Mouse (Mus musculus): ENCODE data around the gene Zfp799. TPM values are rescaled to one million over a fixed set of nuclear protein-coding genes. Genes with fewer than 3 reads are reported as not detected.

Gene Zfp799
- polyA plus RNA-seq, 1 experiment from 2014 or later = 14.5 TPM

DNA sequence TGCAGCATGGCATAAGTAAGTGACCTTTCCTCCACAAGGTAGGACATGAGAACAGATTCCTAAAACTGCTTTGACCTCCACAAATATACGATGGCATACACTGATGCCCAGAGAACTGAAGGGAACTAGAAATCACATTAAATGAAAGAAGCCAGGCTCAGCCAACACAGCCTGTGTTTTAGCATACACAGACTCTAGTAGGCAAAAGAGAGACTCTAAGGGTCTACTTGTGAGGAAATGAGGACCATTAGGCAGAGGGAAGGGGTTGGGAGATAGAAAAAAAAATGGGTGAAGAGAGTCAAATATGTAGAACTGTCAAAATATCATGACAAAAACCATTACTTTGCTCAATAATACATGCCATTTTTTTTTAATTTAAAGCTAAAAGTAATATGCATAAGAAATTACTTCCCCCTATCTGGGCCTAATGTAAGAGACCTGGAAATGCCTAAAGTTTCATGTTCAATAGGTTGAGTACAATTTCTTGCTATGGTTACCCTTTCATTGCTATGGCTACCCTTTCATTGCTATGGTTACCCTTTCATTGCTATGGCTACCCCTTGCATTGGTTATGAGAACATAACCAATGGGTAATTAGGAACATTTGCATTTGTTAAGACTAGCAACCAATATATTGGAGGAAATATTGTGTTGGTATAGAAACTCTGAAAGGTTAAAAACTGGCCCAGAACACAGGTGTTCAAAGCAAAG, 13.8 kb downstream of the Zfp799 start:
- no peak overlapping the region for H3K4me3 ChIP-seq
- H3K9me3 ChIP-seq = no peaks in the 10 kb centered on the region
- no peak for DNase-seq (ENCODE audit: low spot score)
- 91% methylated on average over 1 of the region's 1 CpGs for WGBS
- H3K36me3 ChIP-seq = peaks cover 63% of the 10 kb centered on the region
- H3K4me1 ChIP-seq (replicated peaks) = peaks cover 15% of the 10 kb centered on the region
- no peaks in the 10 kb centered on the region for H3K27me3 ChIP-seq (ENCODE audit: insufficient read depth, poor library complexity, severe bottlenecking)
- no peak overlapping the region for H3K27ac ChIP-seq

GRCm38 (mm10) chr17:32814136-32814535, 15.9 kb downstream of the Zfp799 start:
- Histone ChIP-seq H3K4me1 (replicated peaks) (peaks cover 34% of the 10 kb centered on the region), H3K4me3 (no peak overlapping the region), H3K9me3 (no peaks in the 10 kb centered on the region), H3K27me3 (ENCODE audit: insufficient read depth, poor library complexity, severe bottlenecking) (no peaks in the 10 kb centered on the region), H3K27ac (no peak overlapping the region), H3K36me3 (peaks cover 42% of the 10 kb centered on the region)
- 87% methylated on average over 7 of the region's 7 CpGs for WGBS
- no peak for DNase-seq (ENCODE audit: low spot score)

DNA sequence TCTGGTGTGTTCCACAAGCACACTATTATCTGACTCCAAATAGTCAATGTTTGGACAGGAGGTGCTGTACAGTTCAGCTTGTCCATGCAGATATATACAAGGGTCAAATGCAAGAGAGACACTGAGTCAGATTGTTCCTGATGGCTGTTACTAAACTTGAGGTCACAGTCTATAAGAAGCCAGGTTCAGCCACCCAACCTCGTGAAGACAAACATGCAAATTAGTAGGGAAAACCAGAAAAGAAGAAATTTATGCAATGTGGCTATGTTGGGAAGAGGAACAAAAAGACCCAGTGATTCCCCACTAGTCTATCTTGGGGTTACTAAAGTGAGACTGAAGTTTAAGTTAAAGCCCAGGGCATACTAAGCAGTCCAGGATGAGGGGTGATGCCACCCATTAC, 19.4 kb downstream of the Zfp799 start:
- H3K4me3 ChIP-seq = peak overlapping the region; percentile 72
- no peak for DNase-seq (ENCODE audit: low spot score)
- H3K9me3 ChIP-seq = no peaks in the 10 kb centered on the region
- 30% methylated on average over 1 of the region's 1 CpGs for WGBS
- H3K4me1 ChIP-seq (replicated peaks) = peaks cover 46% of the 10 kb centered on the region
- peak overlapping the region; percentile 96 for H3K27ac ChIP-seq
- no peaks in the 10 kb centered on the region for H3K27me3 ChIP-seq (ENCODE audit: insufficient read depth, poor library complexity, severe bottlenecking)
- peaks cover 15% of the 10 kb centered on the region for H3K36me3 ChIP-seq

- peaks cover 46% of the 10 kb centered on the region for H3K4me1 ChIP-seq (replicated peaks)
- DNase-seq (ENCODE audit: low spot score) = peak; percentile 82
- H3K27ac ChIP-seq = peak within 1 kb of the TSS; percentile 96
- H3K4me3 ChIP-seq = peak within 1 kb of the TSS; percentile 72
- peaks cover 6% of the 10 kb centered on the region for H3K36me3 ChIP-seq
- H3K27me3 ChIP-seq (ENCODE audit: insufficient read depth, poor library complexity, severe bottlenecking) = no peaks in the 10 kb centered on the region
- under 1% methylated on average over 17 of the region's 17 CpGs for WGBS
- no peaks in the 10 kb centered on the region for H3K9me3 ChIP-seq
Observed at GRCm38 (mm10) chr17:32809544-32810374, 20.3 kb downstream of the Zfp799 start, which contains the start of gene Zfp811. Zfp811 (minus strand) TSS chr17:32809931.

DNA sequence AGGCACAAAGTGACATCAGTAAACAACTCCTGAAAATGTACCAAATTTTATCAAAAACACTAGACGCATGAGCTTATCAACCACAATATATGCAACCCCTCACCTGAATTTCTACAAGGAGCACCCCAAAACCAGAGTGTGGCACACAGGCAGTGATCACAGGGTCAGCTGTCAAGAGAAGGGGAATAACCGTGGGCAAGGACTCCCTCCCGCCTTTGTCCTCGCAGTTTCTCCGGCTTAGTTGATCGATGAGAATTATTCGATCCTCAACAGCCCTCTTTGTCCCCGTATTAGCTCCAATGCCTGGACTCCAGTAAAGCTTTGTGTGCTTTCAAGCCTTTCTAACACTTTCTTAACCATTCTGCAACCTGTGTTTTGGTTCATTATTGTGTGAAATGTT, 21.1 kb downstream of the Zfp799 start:
- H3K4me3 ChIP-seq = peak overlapping the region; percentile 72
- WGBS = 8% methylated on average over 8 of the region's 8 CpGs
- no peaks in the 10 kb centered on the region for H3K27me3 ChIP-seq (ENCODE audit: insufficient read depth, poor library complexity, severe bottlenecking)
- no peaks in the 10 kb centered on the region for H3K9me3 ChIP-seq
- peak overlapping the region; percentile 96 for H3K27ac ChIP-seq
- DNase-seq (ENCODE audit: low spot score) = peak; percentile 31
- H3K36me3 ChIP-seq = peaks cover 5% of the 10 kb centered on the region; the same call in 1 of the 2 replicates
- H3K4me1 ChIP-seq (replicated peaks) = peaks cover 46% of the 10 kb centered on the region

DNA sequence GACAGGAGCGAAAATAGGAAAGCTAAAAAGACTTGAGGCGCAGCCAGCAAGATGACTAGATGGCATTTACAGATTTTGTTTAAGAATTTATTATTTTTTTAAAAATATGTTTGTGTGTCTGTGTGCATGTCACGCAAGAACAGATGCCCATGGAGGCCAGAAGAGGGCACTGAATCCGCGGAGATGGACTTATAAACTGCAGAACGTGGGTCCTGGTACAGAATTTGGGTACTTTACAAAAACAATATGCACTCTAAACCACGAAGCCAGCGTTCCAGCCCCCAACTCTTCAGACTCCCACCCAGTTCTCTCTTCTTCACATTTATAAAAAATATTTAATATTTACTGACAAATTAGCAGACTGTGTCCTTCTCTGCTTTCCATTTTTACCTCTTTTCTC, 40.8 kb downstream of the Zfp799 start:
- H3K36me3 ChIP-seq = peaks cover 34% of the 10 kb centered on the region
- peak overlapping the region; percentile 99 for H3K4me3 ChIP-seq
- no peaks in the 10 kb centered on the region for H3K27me3 ChIP-seq (ENCODE audit: insufficient read depth, poor library complexity, severe bottlenecking)
- H3K9me3 ChIP-seq = no peaks in the 10 kb centered on the region
- peak overlapping the region; percentile 95; the same call in 1 of the 2 replicates for H3K27ac ChIP-seq
- 73% methylated on average over 8 of the region's 8 CpGs for WGBS
- DNase-seq (ENCODE audit: low spot score) = no peak
- H3K4me1 ChIP-seq (replicated peaks) = peaks cover 23% of the 10 kb centered on the region

- Histone ChIP-seq H3K4me1 (replicated peaks) (peaks cover 23% of the 10 kb centered on the region), H3K9me3 (peaks cover 4% of the 10 kb centered on the region; the same call in 1 of the 2 replicates), H3K4me3 (peak overlapping the region; percentile 99), H3K27ac (peak overlapping the region; percentile 95), H3K27me3 (ENCODE audit: insufficient read depth, poor library complexity, severe bottlenecking) (no peaks in the 10 kb centered on the region), H3K36me3 (peaks cover 34% of the 10 kb centered on the region)
- WGBS = 10% methylated on average over 9 of the region's 9 CpGs
- no peak for DNase-seq (ENCODE audit: low spot score)
Observed at GRCm38 (mm10) chr17:32788576-32788975, 41.5 kb downstream of the Zfp799 start.

- Histone ChIP-seq H3K9me3 (peaks cover 8% of the 10 kb centered on the region; the same call in 1 of the 2 replicates), H3K27ac (peak within 1 kb of the TSS; percentile 95), H3K27me3 (ENCODE audit: insufficient read depth, poor library complexity, severe bottlenecking) (no peaks in the 10 kb centered on the region), H3K4me1 (replicated peaks) (peaks cover 23% of the 10 kb centered on the region), H3K36me3 (peaks cover 35% of the 10 kb centered on the region), H3K4me3 (peak within 1 kb of the TSS; percentile 99)
- WGBS = under 1% methylated on average over 22 of the region's 22 CpGs
- peak; percentile 86 for DNase-seq (ENCODE audit: low spot score)
Observed at GRCm38 (mm10) chr17:32788094-32788559, 41.9 kb downstream of the Zfp799 start, which contains the start of gene Zfp871. Zfp871 (minus strand) TSS chr17:32788287.

DNA sequence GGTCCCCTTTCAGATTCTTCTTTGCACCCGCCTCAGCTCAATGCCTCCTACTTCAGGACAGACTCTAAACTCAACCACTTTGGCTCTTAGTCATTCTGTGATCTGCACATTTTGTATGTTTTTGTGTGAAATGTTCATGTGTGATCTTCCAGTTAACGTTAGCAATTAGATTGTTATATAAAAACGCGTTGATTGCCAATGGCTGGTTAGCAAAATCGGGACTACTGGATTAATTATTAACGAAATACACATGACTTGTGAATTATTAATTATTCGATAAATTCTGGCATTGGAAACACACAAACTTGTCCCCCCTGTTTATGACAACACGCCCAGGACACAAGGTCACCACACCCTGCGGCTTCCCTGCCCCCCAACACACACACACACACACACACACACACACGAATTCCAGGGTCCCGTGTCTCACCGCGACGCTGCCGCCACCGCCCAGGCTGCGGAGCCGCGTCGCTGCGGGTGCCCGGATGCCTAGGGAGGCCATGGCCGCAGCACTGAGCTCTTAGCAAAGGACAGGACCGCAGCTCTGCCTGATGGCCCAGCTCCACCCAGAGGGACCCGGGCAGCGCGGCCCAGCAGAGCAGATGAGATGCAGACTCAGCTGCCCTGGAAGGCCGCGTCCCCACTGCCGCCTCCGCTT, 42.5 kb downstream of the Zfp799 start:
- Histone ChIP-seq H3K27me3 (ENCODE audit: insufficient read depth, poor library complexity, severe bottlenecking) (no peaks in the 10 kb centered on the region), H3K36me3 (peaks cover 41% of the 10 kb centered on the region), H3K4me3 (peak overlapping the region; percentile 99), H3K4me1 (replicated peaks) (peaks cover 23% of the 10 kb centered on the region), H3K27ac (peak overlapping the region; percentile 95), H3K9me3 (peaks cover 8% of the 10 kb centered on the region; the same call in 1 of the 2 replicates)
- WGBS = under 1% methylated on average over 31 of the region's 31 CpGs
- DNase-seq (ENCODE audit: low spot score) = no peak

DNA sequence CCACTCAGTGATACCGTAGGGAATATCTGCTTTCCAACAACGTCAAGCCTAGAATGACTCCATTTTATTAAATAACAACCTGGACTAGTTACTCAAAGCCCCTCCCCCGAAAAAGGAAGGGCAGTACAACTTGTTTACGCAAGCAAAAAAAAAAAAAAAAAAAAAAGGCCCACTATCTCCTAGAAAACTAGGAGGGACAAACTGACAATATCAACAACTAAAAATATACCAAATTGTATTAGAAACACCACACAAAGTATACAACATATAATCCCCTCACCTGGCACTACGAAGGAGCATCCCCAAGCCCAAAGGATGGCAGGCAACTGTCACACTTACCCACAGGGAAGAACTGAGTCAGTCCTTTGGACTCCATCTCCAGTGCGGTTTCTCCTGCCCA, 43.1 kb downstream of the Zfp799 start:
- DNase-seq (ENCODE audit: low spot score) = no peak
- H3K4me3 ChIP-seq = peak overlapping the region; percentile 99
- no peaks in the 10 kb centered on the region for H3K27me3 ChIP-seq (ENCODE audit: insufficient read depth, poor library complexity, severe bottlenecking)
- no peak overlapping the region for H3K27ac ChIP-seq
- peaks cover 8% of the 10 kb centered on the region; the same call in 1 of the 2 replicates for H3K9me3 ChIP-seq
- H3K4me1 ChIP-seq (replicated peaks) = peaks cover 23% of the 10 kb centered on the region
- H3K36me3 ChIP-seq = peaks cover 47% of the 10 kb centered on the region
- WGBS = 78% methylated on average over 6 of the region's 6 CpGs

DNA sequence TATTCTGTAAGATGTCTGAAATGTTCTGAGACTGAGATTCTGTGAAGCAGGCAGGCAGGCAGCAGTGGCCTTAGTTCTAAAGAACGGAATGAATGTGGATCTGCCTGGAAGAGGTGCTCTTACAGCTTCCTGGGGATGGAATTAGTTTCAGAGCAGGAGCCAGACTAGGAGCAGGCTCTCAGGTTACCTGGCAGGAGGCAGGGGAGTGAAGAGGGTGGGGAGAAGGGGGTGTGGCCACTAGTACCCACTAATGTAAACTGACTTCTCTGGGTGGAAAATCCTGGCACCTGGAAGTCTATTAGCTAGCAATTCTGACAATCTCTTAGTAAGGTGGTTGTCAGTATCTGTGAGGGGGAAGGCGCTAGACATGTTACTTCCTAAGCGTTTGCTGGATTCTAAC, 44.4 kb downstream of the Zfp799 start:
- DNase-seq (ENCODE audit: low spot score) = no peak
- 90% methylated on average over 3 of the region's 3 CpGs for WGBS
- peaks cover 59% of the 10 kb centered on the region for H3K36me3 ChIP-seq
- H3K27ac ChIP-seq = no peak overlapping the region
- H3K9me3 ChIP-seq = peaks cover 8% of the 10 kb centered on the region; the same call in 1 of the 2 replicates
- no peaks in the 10 kb centered on the region for H3K27me3 ChIP-seq (ENCODE audit: insufficient read depth, poor library complexity, severe bottlenecking)
- H3K4me3 ChIP-seq = peak overlapping the region; percentile 7; the same call in 1 of the 2 replicates
- peaks cover 23% of the 10 kb centered on the region for H3K4me1 ChIP-seq (replicated peaks)

- no peaks in the 10 kb centered on the region for H3K9me3 ChIP-seq
- H3K27ac ChIP-seq = no peak overlapping the region
- no peaks in the 10 kb centered on the region for H3K4me1 ChIP-seq (replicated peaks)
- no peak for DNase-seq (ENCODE audit: low spot score)
- H3K27me3 ChIP-seq (ENCODE audit: insufficient read depth, poor library complexity, severe bottlenecking) = no peaks in the 10 kb centered on the region
- no peak overlapping the region for H3K4me3 ChIP-seq
- H3K36me3 ChIP-seq = peaks cover 99% of the 10 kb centered on the region
- 97% methylated on average over 3 of the region's 3 CpGs for WGBS
Observed at GRCm38 (mm10) chr17:32777564-32777963, 52.5 kb downstream of the Zfp799 start.

All from hindbrain, embryonic 10.5 days (tissue).